Mouse (Mus musculus) cortical plate, adult 2 months (tissue): ENCODE data around the gene Dqx1. TPM values are rescaled to one million over a fixed set of nuclear protein-coding genes. Genes with fewer than 3 reads are reported as not detected.

Experiments
- H3K27ac ChIP-seq: fragments of 200-500 bp; 2 replicates; pipeline ENCODE4 v1.5.1; 2012; ENCODE audit warnings: low read length, control low read depth, inconsistent platforms; ENCODE audit not compliant: insufficient read depth
- H3K4me1 ChIP-seq: fragments of 200-500 bp; 2 replicates; pipeline ENCODE4 v1.6.1; 2011; ENCODE audit warnings: low read length; ENCODE audit not compliant: control insufficient read depth, insufficient read depth
- H3K4me3 ChIP-seq: fragments of 200-500 bp; 2 replicates; pipeline ENCODE4 v1.5.1; 2011; ENCODE audit warnings: mild to moderate bottlenecking, low read length, control low read depth; ENCODE audit not compliant: insufficient read depth
- CTCF ChIP-seq: fragments of 200-500 bp; IDR thresholded peaks from 2 replicates; pipeline ENCODE4 v1.5.1; 2011; ENCODE audit warnings: mild to moderate bottlenecking, control low read depth, low read length; ENCODE audit not compliant: insufficient read depth; ENCODE audit errors: extremely low read depth
- POLR2A ChIP-seq: fragments of 200-500 bp; IDR thresholded peaks from 2 replicates; pipeline ENCODE4 v1.6.1; 2011; ENCODE audit warnings: mild to moderate bottlenecking, low read length, control low read depth; ENCODE audit not compliant: insufficient read depth; ENCODE audit errors: extremely low read depth
- polyA plus RNA-seq: library from polyadenylated mRNA; depleted of rRNA; stranded (reverse); fragments of >200 nt; gene quantifications from 2 replicates; pipeline ENCODE4 v1.2.3, GENCODE M21; 2012

Dqx1 gene
- polyA plus RNA-seq, 1 experiment = 0.52 TPM

GRCm38 (mm10) chr6:83080210-83080609 lies 22.6 kb downstream of the Dqx1 start:
- Histone ChIP-seq H3K4me3 (no peak overlapping the region), H3K27ac (no peak overlapping the region), H3K4me1 (0 out of 2 replicates have a peak, but pooled peaks cover 3% of the 10 kb centered on the region)
- TF ChIP-seq POLR2A (no peak), CTCF (no peak)

GRCm38 (mm10) chr6:83083497-83083896 lies 25.9 kb downstream of the Dqx1 start:
- TF ChIP-seq POLR2A (no peak), CTCF (no peak)
- no peak overlapping the region for H3K4me3 ChIP-seq
- 0 out of 2 replicates have a peak, but pooled peaks cover 3% of the 10 kb centered on the region for H3K4me1 ChIP-seq
- no peak overlapping the region for H3K27ac ChIP-seq

- Histone ChIP-seq H3K4me1 (no peaks in the 10 kb centered on the region), H3K27ac (no peak overlapping the region), H3K4me3 (no peak overlapping the region)
- TF ChIP-seq CTCF (no peak), POLR2A (no peak)
These were observed 26.8 kb downstream of the Dqx1 start for GRCm38 (mm10) chr6:83084477-83084876.

GRCm38 (mm10) chr6:83086121-83087035 lies 28.7 kb downstream of the Dqx1 start, which contains the start of gene Lbx2:
Gene Lbx2 (plus strand): TSS chr6:83086367.
- H3K4me3 ChIP-seq = no peak within 1 kb of the TSS; the same call in 1 of the 2 replicates

GRCm38 (mm10) chr6:83087205-83087925 lies 29.7 kb downstream of the Dqx1 start:
- no peaks in the 10 kb centered on the region for H3K4me1 ChIP-seq
- no peak overlapping the region; the same call in 1 of the 2 replicates for H3K4me3 ChIP-seq
- TF ChIP-seq POLR2A = no peak
- no peak for TF ChIP-seq CTCF
- no peak overlapping the region for H3K27ac ChIP-seq

More at GRCm38 (mm10) chr6:83086121-83087035, 28.7 kb downstream of the Dqx1 start, which contains the start of gene Lbx2:
- Histone ChIP-seq H3K27ac (no peak within 1 kb of the TSS), H3K4me1 (no peaks in the 10 kb centered on the region)
- TF ChIP-seq POLR2A = no peak
- no peak for TF ChIP-seq CTCF

- H3K4me3 ChIP-seq = no peak overlapping the region
- TF ChIP-seq POLR2A (no peak), CTCF (no peak)
- H3K27ac ChIP-seq = no peak overlapping the region
- no peaks in the 10 kb centered on the region for H3K4me1 ChIP-seq
These were observed 30.2 kb downstream of the Dqx1 start for GRCm38 (mm10) chr6:83087926-83088260.

GRCm38 (mm10) chr6:83092416-83093127 lies 34.9 kb downstream of the Dqx1 start:
- H3K4me1 ChIP-seq = no peaks in the 10 kb centered on the region
- no peak overlapping the region for H3K27ac ChIP-seq
- TF ChIP-seq POLR2A (no peak), CTCF (no peak)
- no peak overlapping the region for H3K4me3 ChIP-seq

- Histone ChIP-seq H3K4me1 (no peaks in the 10 kb centered on the region), H3K27ac (no peak overlapping the region), H3K4me3 (no peak overlapping the region)
- TF ChIP-seq POLR2A (no peak), CTCF (no peak)
These were observed 38.3 kb downstream of the Dqx1 start for GRCm38 (mm10) chr6:83095968-83096367.

GRCm38 (mm10) chr6:83098411-83098810 lies 40.8 kb downstream of the Dqx1 start:
- peaks cover 2% of the 10 kb centered on the region for H3K4me1 ChIP-seq
- no peak overlapping the region for H3K4me3 ChIP-seq
- TF ChIP-seq CTCF = no peak
- no peak for TF ChIP-seq POLR2A
- no peak overlapping the region for H3K27ac ChIP-seq

- H3K27ac ChIP-seq = peak within 1 kb of the TSS; percentile 8
- peaks cover 4% of the 10 kb centered on the region for H3K4me1 ChIP-seq
- TF ChIP-seq CTCF = peak; percentile 54
- TF ChIP-seq POLR2A = no peak; the same call in 1 of the 2 replicates
- H3K4me3 ChIP-seq = peak within 1 kb of the TSS; percentile 53
These were observed 43.7 kb downstream of the Dqx1 start, which contains the start of the genes Ccdc142 and Gm42688 for GRCm38 (mm10) chr6:83101316-83101687. Gene Ccdc142 (plus strand): TSS chr6:83101601. Gene Gm42688 (plus strand): TSS chr6:83101617.
